Mouse (Mus musculus): ENCODE measurements around the gene Myl7.

GRCm38 (mm10) chr11:5913936-5914335 lies 15.4 kb upstream of the Myl7 start:
- TF ChIP-seq CTCF (IDR thresholded peaks at IDR 0.05; ENCODE audit: low read depth, low read length) (no peak), POLR2A (IDR thresholded peaks at IDR 0.05; ENCODE audit: extremely low read depth, insufficient read depth, low read length) (no peak)
